Mouse (Mus musculus) ES-Bruce4 (cell line): ENCODE results near the gene Vezf1.

Experiments used
- CTCF ChIP-seq: IDR thresholded peaks from one replicate; pipeline ENCODE4 v1.8.1; 2011; ENCODE audit warnings: low read depth, low read length
- POLR2A ChIP-seq: IDR thresholded peaks from one replicate; pipeline ENCODE4 v1.8.1; 2011; ENCODE audit warnings: low read length; ENCODE audit not compliant: insufficient read depth

DNA sequence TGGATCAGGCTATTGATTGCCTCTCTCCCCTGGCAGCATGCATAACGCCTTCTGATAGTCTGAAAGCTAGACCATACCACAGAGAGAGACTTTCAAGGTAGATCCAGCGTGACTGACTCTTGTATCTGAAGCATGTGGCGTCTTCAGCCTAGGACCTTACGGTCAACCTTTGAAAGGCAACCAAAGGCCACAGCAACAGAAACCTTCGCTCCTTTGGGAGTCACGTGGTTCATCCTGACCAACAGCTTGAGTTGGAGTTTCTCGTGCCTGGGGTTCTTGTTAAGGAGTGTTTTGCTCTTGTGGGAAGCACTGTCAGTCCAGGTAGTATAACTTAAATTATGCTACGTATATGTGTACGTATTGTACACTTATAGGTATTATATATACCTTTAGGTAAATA, 60.4 kb downstream of the Vezf1 start:
- TF ChIP-seq POLR2A = no peak
- no peak for TF ChIP-seq CTCF
